Comparison of ENCODE assay signal across 18 mouse cellular contexts in the genomic region with DNA sequence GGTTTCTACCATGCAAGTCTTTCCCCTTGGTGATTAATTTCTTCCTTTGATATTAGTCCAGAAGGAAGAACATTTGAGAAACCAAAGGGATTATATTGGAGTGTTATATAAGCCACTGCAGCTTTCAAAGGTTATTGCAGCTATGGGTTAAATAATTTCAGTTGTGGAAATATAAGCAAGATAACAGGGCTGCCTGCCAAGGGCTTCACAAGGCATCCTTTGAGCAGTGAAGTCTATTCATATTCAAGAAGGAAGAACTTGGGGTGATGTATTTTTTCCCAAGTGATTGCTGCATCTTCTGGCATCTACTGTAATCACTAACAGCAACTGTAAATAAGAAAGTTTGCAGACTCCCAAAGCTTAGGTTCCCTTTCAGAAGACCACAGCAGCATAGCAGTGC. TPM values are rescaled to one million over a fixed set of nuclear protein-coding genes. Genes with fewer than 3 reads are reported as not detected.
"Had no signal": no experiment of that assay in that cellular context is flagged by ENCODE, and none has a peak within 500 bp of the region (broad histone marks: within the 10 kb centered on the region; RNA-seq: fewer than 3 reads in every experiment).

No protein-coding gene starts in this region.

- H3K4me2 ChIP-seq: liver, embryonic 11.5 days; liver, embryonic 15.5 days; midbrain, embryonic 11.5 days; midbrain, embryonic 15.5 days; neural tube, embryonic 13.5 days had no signal

- H3K27ac ChIP-seq: left cerebral cortex, adult 2 months; limb, embryonic 10.5 days; liver, embryonic 15.5 days; midbrain, embryonic 15.5 days; neural tube, embryonic 13.5 days had no signal

- H3K4me1 ChIP-seq: limb, embryonic 10.5 days; liver, embryonic 15.5 days; midbrain, embryonic 15.5 days; neural tube, embryonic 13.5 days had no signal

- DNase-seq: kidney, adult 8-10 months; kidney, postnatal 25 days; lung, postnatal 14 days; retina, postnatal 1 day; right cerebral cortex, postnatal 4 days; spleen, adult 18-20 months; thymus, postnatal 36 days had no signal

- ATAC-seq: intestine, postnatal 0 days; midbrain, embryonic 15.5 days had no signal

- H3K4me3 ChIP-seq: left cerebral cortex, adult 2 months; limb, embryonic 10.5 days; liver, embryonic 15.5 days; midbrain, embryonic 15.5 days; neural tube, embryonic 13.5 days had no signal

- H3K9me3 ChIP-seq: limb, embryonic 10.5 days; liver, embryonic 15.5 days; midbrain, embryonic 15.5 days; neural tube, embryonic 13.5 days had no signal

- H3K27me3 ChIP-seq: liver, embryonic 15.5 days; midbrain, embryonic 15.5 days; neural tube, embryonic 13.5 days had no signal

- H3K9ac ChIP-seq: liver, embryonic 15.5 days; midbrain, embryonic 15.5 days; neural tube, embryonic 13.5 days had no signal

- H3K36me3 ChIP-seq: midbrain, embryonic 15.5 days; neural tube, embryonic 13.5 days had no signal

RNA-seq across cellular contexts. Expression of gene Hsd17b13, which starts 34.2 kb away (rescaled TPM):
- total RNA-seq: layer of hippocampus, postnatal 25 days; megakaryocyte, adult 5-6 weeks; monocyte, adult 5-6 weeks had no signal
- polyA plus RNA-seq: limb, embryonic 10.5 days; midbrain, embryonic 11.5 days; neural tube, embryonic 13.5 days had no signal
